Mouse (Mus musculus): Measurements from ENCODE around the gene Tti1.

GRCm38 (mm10) chr2:158058534-158058933 is 30.3 kb upstream of the Tti1 start:
- TF ChIP-seq CTCF (IDR thresholded peaks at IDR 0.05) (no peak), EP300 (IDR thresholded peaks at IDR 0.05) (no peak)

Data from lung, postnatal 0 days (tissue).